7 mouse cellular contexts compared by ENCODE assay signal in the genomic region with DNA sequence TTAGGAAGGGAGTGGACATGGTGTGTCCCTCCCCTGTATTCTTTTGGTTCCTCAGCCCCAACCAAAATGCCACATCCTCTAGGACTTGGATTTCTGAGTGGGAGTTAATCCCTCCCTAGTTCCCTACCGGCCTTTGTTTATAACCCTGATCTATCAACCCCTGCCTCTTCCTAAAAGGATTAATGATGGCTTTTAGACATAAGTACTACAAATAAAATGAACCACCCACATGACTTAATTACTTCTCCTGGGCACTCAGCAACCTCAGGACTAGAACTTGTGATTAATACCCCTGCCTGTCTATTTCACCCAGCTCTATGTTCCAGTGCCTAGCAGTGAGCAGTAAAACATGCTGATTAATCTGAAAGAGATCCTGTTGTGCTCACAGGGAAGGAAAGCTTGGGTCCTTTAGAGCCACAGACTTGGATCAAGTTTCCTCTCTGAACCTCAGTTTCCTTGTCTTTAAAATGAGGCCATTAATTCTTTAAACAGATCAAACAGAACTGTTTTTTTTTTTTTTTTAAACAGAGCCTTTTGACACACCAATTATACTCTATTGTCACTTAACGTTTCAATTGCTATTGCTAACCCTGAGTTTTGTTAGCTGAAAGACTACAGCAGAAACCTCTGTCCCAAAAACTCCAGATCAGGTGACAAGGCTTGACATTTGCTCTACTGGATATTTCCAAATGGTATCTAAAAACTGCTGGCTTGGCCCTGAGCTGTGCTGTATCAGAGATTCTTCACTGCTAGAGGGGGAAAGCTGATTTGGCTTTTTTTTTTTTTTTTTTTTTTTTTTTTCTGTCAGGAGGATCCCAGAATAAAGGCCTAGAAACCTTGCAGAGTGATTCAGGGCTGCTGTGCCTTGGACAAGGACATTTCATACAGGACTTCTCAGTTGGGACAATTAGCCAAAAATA. TPM values are rescaled to one million over a fixed set of nuclear protein-coding genes. Genes with fewer than 3 reads are reported as not detected.
A peak's percentile ranks its signal among the peaks of the same experiment; 100 is the strongest.
DNase-seq lines count a peak whose midpoint lies in the region; ATAC-seq and TF ChIP-seq lines count a peak whose summit lies in the region.

No protein-coding gene starts in this region.

- no peak overlapping the region for H3K4me2 ChIP-seq in kidney, postnatal 0 days (ENCODE audit: low read length)
- peak overlapping the region; percentile 80; the same call in 1 of the 2 replicates for H3K4me2 ChIP-seq in limb, embryonic 13.5 days (replicated peaks)
- no peak overlapping the region; the same call in 1 of the 2 replicates for H3K4me2 ChIP-seq in stomach, embryonic 16.5 days (ENCODE audit: low read depth, low read length)

- no peaks in the 10 kb centered on the region for H3K9me3 ChIP-seq in kidney, postnatal 0 days (replicated peaks; ENCODE audit: low read length)
- no peaks in the 10 kb centered on the region for H3K9me3 ChIP-seq in limb, embryonic 13.5 days
- H3K9me3 ChIP-seq in stomach, embryonic 16.5 days (replicated peaks; ENCODE audit: control insufficient read depth, low read length): no peaks in the 10 kb centered on the region

- no peak for TF ChIP-seq CTCF in kidney, postnatal 0 days (IDR thresholded peaks at IDR 0.05; ENCODE audit: low read depth)

- H3K36me3 ChIP-seq in kidney, postnatal 0 days (ENCODE audit: insufficient read depth, low read length): no peaks in the 10 kb centered on the region
- no peaks in the 10 kb centered on the region for H3K36me3 ChIP-seq in limb, embryonic 13.5 days
- H3K36me3 ChIP-seq in stomach, embryonic 16.5 days (ENCODE audit: control insufficient read depth, insufficient read depth, low read length): no peaks in the 10 kb centered on the region

- no peak overlapping the region for H3K4me3 ChIP-seq in kidney, postnatal 0 days (replicated peaks; ENCODE audit: low read depth, low read length)
- H3K4me3 ChIP-seq in limb, embryonic 13.5 days: no peak overlapping the region
- H3K4me3 ChIP-seq in stomach, embryonic 16.5 days (replicated peaks; ENCODE audit: low read length): no peak overlapping the region

- no peaks in the 10 kb centered on the region for H3K27me3 ChIP-seq in kidney, postnatal 0 days (ENCODE audit: insufficient read depth, low read length)
- H3K27me3 ChIP-seq in limb, embryonic 13.5 days: no peaks in the 10 kb centered on the region
- no peaks in the 10 kb centered on the region for H3K27me3 ChIP-seq in stomach, embryonic 16.5 days (ENCODE audit: control insufficient read depth, insufficient read depth, low read length)

- ATAC-seq in kidney, postnatal 0 days (replicated peaks; ENCODE audit: low FRiP score, low read depth): no peak
- no peak for ATAC-seq in limb, embryonic 13.5 days (ENCODE audit: low FRiP score, low read depth)
- no peak for ATAC-seq in stomach, embryonic 16.5 days (ENCODE audit: insufficient read depth, low FRiP score)

- 0 out of 2 replicates have a peak, but pooled peaks cover 11% of the 10 kb centered on the region for H3K4me1 ChIP-seq in kidney, postnatal 0 days (replicated peaks; ENCODE audit: insufficient read depth, low read length)
- H3K4me1 ChIP-seq in limb, embryonic 13.5 days: peaks cover 29% of the 10 kb centered on the region
- peaks cover 18% of the 10 kb centered on the region for H3K4me1 ChIP-seq in stomach, embryonic 16.5 days (ENCODE audit: control insufficient read depth, insufficient read depth, low read length)

- 28% methylated on average over 2 of the region's 2 CpGs for WGBS in kidney, postnatal 0 days
- 10% methylated on average over 2 of the region's 2 CpGs for WGBS in limb, embryonic 13.5 days
- WGBS in stomach, embryonic 16.5 days: 14% methylated on average over 2 of the region's 2 CpGs

- no peak overlapping the region for H3K9ac ChIP-seq in kidney, postnatal 0 days (ENCODE audit: low read depth, low read length)
- no peak overlapping the region for H3K9ac ChIP-seq in limb, embryonic 13.5 days
- no peak overlapping the region for H3K9ac ChIP-seq in stomach, embryonic 16.5 days (ENCODE audit: low read length)

- H3K27ac ChIP-seq in kidney, postnatal 0 days: no peak overlapping the region
- H3K27ac ChIP-seq in limb, embryonic 13.5 days: no peak overlapping the region
- 0 out of 2 replicates have a peak overlapping the region, but pooled peaks have one; percentile 56 for H3K27ac ChIP-seq in stomach, embryonic 16.5 days (ENCODE audit: low read length)

- DNase-seq in kidney, postnatal 0 days (ENCODE audit: low spot score): peak; percentile 72
- no peak for DNase-seq in kidney, postnatal 36 days
- DNase-seq in embryo, embryonic 10.5 days (ENCODE audit: low spot score): peak; percentile 56
- no peak for DNase-seq in frontal cortex, postnatal 14 days (ENCODE audit: low spot score in 2 of 2)
- DNase-seq in Muller cell, postnatal 12 days (ENCODE audit: inconsistent ontology term): no peak

RNA-seq across cellular contexts. Expression of gene Megf9, which starts 2.1 kb away (rescaled TPM):
- 11.9 and 13.4 TPM in 2 replicates for polyA plus RNA-seq in kidney, postnatal 0 days (2015; fragmentation: Nextera tagmentation; extraction: Ambion mirVana)
- 11.8 and 11.9 TPM in 2 replicates for polyA plus RNA-seq in limb, embryonic 13.5 days (2015; fragmentation: Nextera tagmentation; extraction: Ambion mirVana)
- polyA plus RNA-seq in stomach, embryonic 16.5 days (2015; fragmentation: Nextera tagmentation; extraction: Ambion mirVana): 7.9 and 8.4 TPM in 2 replicates

Comparison
In these comparisons a context has a peak if more than half of its experiments do, and no peak if none do; other contexts are left out.
1. DNase-seq: peak in kidney, postnatal 0 days (single experiment) and embryo, embryonic 10.5 days (single experiment); none in kidney, postnatal 36 days (0 of 2), frontal cortex, postnatal 14 days (0 of 2) and Muller cell, postnatal 12 days (single experiment).